Mouse (Mus musculus): Measurements from ENCODE around the gene Scamp3. TPM values are rescaled to one million over a fixed set of nuclear protein-coding genes. Genes with fewer than 3 reads are reported as not detected.

The Scamp3 gene
- total and polyA plus RNA-seq, 3 experiments = 4.5 to 72.7 (median 12.5) TPM

- in situ Hi-C loops (cut with MboI; ENCODE audit: low pct_ligation_motif_present, low pct_unique_long_range_greater_than_20kb, low sequenced_read_pairs) (no loop called here), dilution Hi-C loops (cut with MboI; ENCODE audit: extremely low pct_ligation_motif_present, extremely low pct_unique_long_range_greater_than_20kb, low sequenced_read_pairs) (no loop called here)
- TF ChIP-seq NELFE (IDR thresholded peaks at IDR 0.05; ENCODE audit: low read depth, low read length) = no peak
- no peak for TF ChIP-seq MEF2A (IDR thresholded peaks at IDR 0.05; ENCODE audit: borderline replicate concordance, low read depth, low read length)
- no peak for TF ChIP-seq MAZ (IDR thresholded peaks at IDR 0.05; ENCODE audit: low read depth, low read length)
- TF ChIP-seq SMC3 (IDR thresholded peaks at IDR 0.05; ENCODE audit: low read depth, low read length) = no peak
- TF ChIP-seq UBTF (IDR thresholded peaks at IDR 0.05; ENCODE audit: low read depth, low read length) = no peak
- H3K4me3 ChIP-seq (replicated peaks in 1 of 3; ENCODE audit: low read depth in 2 of 3, low read length in 2 of 3, poor library complexity in 1 of 3) = no peak overlapping the region
- H3K27me3 ChIP-seq (replicated peaks) = no peaks in the 10 kb centered on the region
- no peak overlapping the region for H3K9ac ChIP-seq (ENCODE audit: insufficient read depth, low read depth)
- H3K36me3 ChIP-seq (replicated peaks in 1 of 2; ENCODE audit: control insufficient read depth in 1 of 2, insufficient read depth in 1 of 2, low read length in 1 of 2) = peaks cover 21 to 72% of the 10 kb centered on the region in 2 experiments
- no peak overlapping the region for H3K27ac ChIP-seq (ENCODE audit: insufficient read depth, low read depth)
- H3K79me2 ChIP-seq (replicated peaks; ENCODE audit: control insufficient read depth, extremely low read depth, insufficient read depth, poor library complexity, severe bottlenecking) = no peaks in the 10 kb centered on the region
- H3K4me1 ChIP-seq (ENCODE audit: control insufficient read depth in 1 of 2, insufficient read depth in 2 of 2) = no peaks in the 10 kb centered on the region
- DNase-seq (ENCODE audit: extremely low read depth) = no peak
- H3K9me3 ChIP-seq (replicated peaks; ENCODE audit: low read length) = no peaks in the 10 kb centered on the region
- no peak overlapping the region for H3K4me2 ChIP-seq (ENCODE audit: insufficient read depth, low read depth, poor library complexity, severe bottlenecking)
These were observed 11.2 kb downstream of the Scamp3 start for GRCm38 (mm10) chr3:89188478-89188875.

DNA sequence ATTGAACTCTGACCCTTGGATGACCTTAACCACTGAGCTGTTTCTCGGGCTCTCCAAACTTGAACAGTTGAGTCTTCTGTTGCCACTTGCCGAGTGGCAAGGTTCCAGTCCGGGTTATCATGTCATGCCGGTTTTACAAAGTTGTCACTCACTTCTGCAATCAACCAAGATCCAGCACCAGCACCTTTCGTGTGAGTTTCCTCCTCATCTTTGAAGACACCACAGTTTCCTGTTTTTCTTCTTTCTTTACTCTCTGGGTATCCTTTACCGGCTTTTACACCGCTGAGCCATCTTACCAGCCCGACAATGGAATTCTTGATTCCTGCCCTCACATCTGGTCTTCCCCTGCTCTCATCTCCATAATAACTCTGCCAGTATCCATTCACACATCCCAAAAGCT lies 13.2 kb downstream of the Scamp3 start:
- no peak overlapping the region for H3K4me2 ChIP-seq (ENCODE audit: insufficient read depth, low read depth, poor library complexity, severe bottlenecking)
- peaks cover 0 to 3% of the 10 kb centered on the region in 2 experiments; a peak in 2 of 4 replicates for H3K4me1 ChIP-seq (ENCODE audit: control insufficient read depth in 1 of 2, insufficient read depth in 2 of 2)
- H3K27me3 ChIP-seq (replicated peaks) = no peaks in the 10 kb centered on the region
- H3K9me3 ChIP-seq (replicated peaks; ENCODE audit: low read length) = no peaks in the 10 kb centered on the region
- H3K79me2 ChIP-seq (replicated peaks; ENCODE audit: control insufficient read depth, extremely low read depth, insufficient read depth, poor library complexity, severe bottlenecking) = no peaks in the 10 kb centered on the region
- TF ChIP-seq ZMIZ1 (IDR thresholded peaks at IDR 0.05; ENCODE audit: low read depth, low read length) (no peak), JUND (conservative IDR thresholded peaks at IDR 0.05; ENCODE audit: low read depth, low read length) (no peak), USF2 (conservative IDR thresholded peaks at IDR 0.05; ENCODE audit: low read depth, low read length) (no peak), MXI1 (IDR thresholded peaks at IDR 0.05; ENCODE audit: low read depth, low read length) (no peak)
- no peak overlapping the region for H3K4me3 ChIP-seq (replicated peaks in 1 of 3; ENCODE audit: low read depth in 2 of 3, low read length in 2 of 3, poor library complexity in 1 of 3)
- no peak for DNase-seq (ENCODE audit: extremely low read depth)
- H3K9ac ChIP-seq (ENCODE audit: insufficient read depth, low read depth) = no peak overlapping the region
- H3K36me3 ChIP-seq (replicated peaks in 1 of 2; ENCODE audit: control insufficient read depth in 1 of 2, insufficient read depth in 1 of 2, low read length in 1 of 2) = peaks cover 21 to 54% of the 10 kb centered on the region in 2 experiments
- in situ Hi-C loops (cut with MboI; ENCODE audit: low pct_ligation_motif_present, low pct_unique_long_range_greater_than_20kb, low sequenced_read_pairs) = no loop called here
- no peak overlapping the region for H3K27ac ChIP-seq (ENCODE audit: insufficient read depth, low read depth)
- dilution Hi-C loops (cut with MboI; ENCODE audit: extremely low pct_ligation_motif_present, extremely low pct_unique_long_range_greater_than_20kb, low sequenced_read_pairs) = no loop called here

DNA sequence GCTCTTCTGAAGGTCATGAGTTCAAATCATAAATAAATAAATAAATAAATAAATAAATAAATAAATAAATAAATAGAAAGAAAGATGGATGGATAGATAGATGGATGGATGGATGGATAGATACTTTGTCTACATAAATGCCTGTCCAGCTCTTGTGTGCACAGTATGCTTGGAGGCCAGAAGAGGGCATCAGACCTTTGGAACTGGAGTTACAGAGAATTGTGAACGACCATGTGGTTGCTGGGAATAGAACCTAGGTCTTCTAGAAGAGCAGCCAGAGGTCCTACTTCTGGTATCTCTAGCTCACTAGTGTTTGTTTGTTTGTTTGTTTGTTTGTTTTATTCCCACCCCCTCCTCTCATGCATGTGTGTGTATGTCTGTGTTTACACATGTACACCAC lies 16.1 kb downstream of the Scamp3 start:
- TF ChIP-seq SIN3A (IDR thresholded peaks at IDR 0.05; ENCODE audit: low read length) (no peak), CTCF (conservative IDR thresholded peaks at IDR 0.05 in 1 of 2, IDR thresholded peaks at IDR 0.05 in 1 of 2; ENCODE audit: low read depth in 2 of 2, low read length in 2 of 2) (peak in 1 of 2 experiments; percentile 32; a peak in 2 of 4 replicates), E2F4 (IDR thresholded peaks at IDR 0.05; ENCODE audit: insufficient replicate concordance, low read depth, low read length) (no peak), HCFC1 (IDR thresholded peaks at IDR 0.05; ENCODE audit: low read depth, low read length) (no peak)
- peaks cover 0 to 12% of the 10 kb centered on the region in 2 experiments; a peak in 2 of 4 replicates for H3K4me1 ChIP-seq (ENCODE audit: control insufficient read depth in 1 of 2, insufficient read depth in 2 of 2)
- H3K79me2 ChIP-seq (replicated peaks; ENCODE audit: control insufficient read depth, extremely low read depth, insufficient read depth, poor library complexity, severe bottlenecking) = no peaks in the 10 kb centered on the region
- H3K9ac ChIP-seq (ENCODE audit: insufficient read depth, low read depth) = no peak overlapping the region
- H3K9me3 ChIP-seq (replicated peaks; ENCODE audit: low read length) = no peaks in the 10 kb centered on the region
- dilution Hi-C loops (cut with MboI; ENCODE audit: extremely low pct_ligation_motif_present, extremely low pct_unique_long_range_greater_than_20kb, low sequenced_read_pairs) = no loop called here
- no peaks in the 10 kb centered on the region for H3K27me3 ChIP-seq (replicated peaks)
- in situ Hi-C loops (cut with MboI; ENCODE audit: low pct_ligation_motif_present, low pct_unique_long_range_greater_than_20kb, low sequenced_read_pairs) = no loop called here
- peaks cover 2 to 30% of the 10 kb centered on the region in 2 experiments for H3K36me3 ChIP-seq (replicated peaks in 1 of 2; ENCODE audit: control insufficient read depth in 1 of 2, insufficient read depth in 1 of 2, low read length in 1 of 2)
- H3K27ac ChIP-seq (ENCODE audit: insufficient read depth, low read depth) = no peak overlapping the region
- H3K4me2 ChIP-seq (ENCODE audit: insufficient read depth, low read depth, poor library complexity, severe bottlenecking) = no peak overlapping the region
- DNase-seq (ENCODE audit: extremely low read depth) = peak; percentile 24
- no peak overlapping the region for H3K4me3 ChIP-seq (replicated peaks in 1 of 3; ENCODE audit: low read depth in 2 of 3, low read length in 2 of 3, poor library complexity in 1 of 3)
